Comparison of ENCODE assay signal across 33 mouse cellular contexts in the genomic region with DNA sequence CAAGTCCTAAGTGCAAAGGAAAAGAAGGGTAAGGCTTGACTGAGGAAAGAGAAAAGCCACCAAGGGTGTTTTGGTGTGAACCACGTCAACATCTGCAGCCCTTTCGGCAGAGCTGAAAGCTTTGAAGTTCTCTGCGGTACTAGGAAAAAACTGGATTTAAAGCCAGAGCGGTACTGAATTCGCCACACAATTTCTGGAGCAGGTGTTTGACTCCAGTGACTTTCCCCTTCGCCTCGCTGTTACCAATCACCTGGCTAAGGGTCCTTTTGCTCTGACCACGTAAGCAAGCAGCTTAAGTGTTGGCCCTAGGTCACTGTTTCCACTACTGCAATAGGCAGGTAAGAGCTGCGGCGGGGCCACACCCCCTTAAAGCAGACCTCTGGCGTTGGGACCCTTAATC. TPM values are rescaled to one million over a fixed set of nuclear protein-coding genes. Genes with fewer than 3 reads are reported as not detected.
"Had no signal": no experiment of that assay in that cellular context is flagged by ENCODE, and none has a peak within 500 bp of the region (broad histone marks: within the 10 kb centered on the region; RNA-seq: fewer than 3 reads in every experiment).

No protein-coding gene starts in this region.

- H3K9me3 ChIP-seq: embryonic facial prominence, embryonic 10.5 days; embryonic facial prominence, embryonic 12.5 days; embryonic facial prominence, embryonic 13.5 days; embryonic facial prominence, embryonic 15.5 days; forebrain, embryonic 12.5 days; forebrain, embryonic 13.5 days; forebrain, embryonic 15.5 days had no signal

- H3K36me3 ChIP-seq: embryonic facial prominence, embryonic 10.5 days; embryonic facial prominence, embryonic 12.5 days; embryonic facial prominence, embryonic 13.5 days; embryonic facial prominence, embryonic 15.5 days; forebrain, embryonic 10.5 days; forebrain, embryonic 12.5 days; forebrain, embryonic 15.5 days had no signal

- H3K4me1 ChIP-seq: embryonic facial prominence, embryonic 10.5 days; embryonic facial prominence, embryonic 12.5 days; embryonic facial prominence, embryonic 13.5 days; embryonic facial prominence, embryonic 15.5 days; forebrain, embryonic 10.5 days; forebrain, embryonic 12.5 days; forebrain, embryonic 13.5 days; forebrain, embryonic 15.5 days had no signal

- H3K4me2 ChIP-seq: embryonic facial prominence, embryonic 12.5 days; embryonic facial prominence, embryonic 13.5 days; embryonic facial prominence, embryonic 15.5 days; forebrain, embryonic 12.5 days; forebrain, embryonic 13.5 days; forebrain, embryonic 15.5 days had no signal

- DNase-seq: cerebellum, adult 2 months; cerebellum, adult 8-10 months; cerebellum, adult 9-10 months; cerebellum, adult 9-11 months; cerebellum, postnatal 10 days; cerebellum, postnatal 14 days; cerebellum, postnatal 25 days; cerebellum, postnatal 36 days; embryo, embryonic 11 days; forebrain, postnatal 0 days; gastrocnemius, adult 2 months; gastrocnemius, postnatal 10 days; gastrocnemius, postnatal 14 days; gastrocnemius, postnatal 25 days; gastrocnemius, postnatal 36 days; heart, adult 18-20 months; heart, adult 2 months had no signal

- H3K27ac ChIP-seq: embryonic facial prominence, embryonic 10.5 days; embryonic facial prominence, embryonic 12.5 days; embryonic facial prominence, embryonic 13.5 days; embryonic facial prominence, embryonic 15.5 days; forebrain, embryonic 10.5 days; forebrain, embryonic 12.5 days; forebrain, embryonic 13.5 days; forebrain, embryonic 15.5 days; gastrocnemius, adult 2 months; heart, adult 2 months had no signal

- H3K9ac ChIP-seq: embryonic facial prominence, embryonic 12.5 days; embryonic facial prominence, embryonic 13.5 days; embryonic facial prominence, embryonic 15.5 days; forebrain, embryonic 12.5 days; forebrain, embryonic 13.5 days; forebrain, embryonic 15.5 days; forebrain, postnatal 0 days had no signal

- H3K27me3 ChIP-seq: embryonic facial prominence, embryonic 12.5 days; embryonic facial prominence, embryonic 13.5 days; embryonic facial prominence, embryonic 15.5 days; forebrain, embryonic 12.5 days; forebrain, embryonic 13.5 days; forebrain, embryonic 15.5 days had no signal

- H3K4me3 ChIP-seq: embryonic facial prominence, embryonic 10.5 days; embryonic facial prominence, embryonic 12.5 days; embryonic facial prominence, embryonic 13.5 days; embryonic facial prominence, embryonic 15.5 days; erythroblast, embryonic 14.5 days; forebrain, embryonic 10.5 days; forebrain, embryonic 12.5 days; forebrain, embryonic 13.5 days; forebrain, embryonic 15.5 days; gastrocnemius, adult 2 months; heart, adult 2 months had no signal

- ATAC-seq: forebrain, embryonic 13.5 days; forebrain, embryonic 14.5 days; forebrain, embryonic 15.5 days; forebrain, embryonic 16.5 days; forebrain, postnatal 0 days had no signal

RNA-seq across cellular contexts. Expression of a gene that starts 12.6 kb away (rescaled TPM):
- total RNA-seq: common myeloid progenitor, adult 5-6 weeks; forebrain, postnatal 0 days; gastrocnemius, adult 18-20 months; gastrocnemius, adult 2 months; gastrocnemius, adult 8-10 months; gastrocnemius, postnatal 10 days; gastrocnemius, postnatal 14 days; gastrocnemius, postnatal 25 days; gastrocnemius, postnatal 36 days; gastrocnemius, postnatal 4 days; granulocyte monocyte progenitor cell, adult 5-6 weeks had no signal
- polyA plus RNA-seq: cerebellum, adult 2 months; erythroblast, embryonic 14.5 days; forebrain, embryonic 14.5 days had no signal
